Mouse (Mus musculus) embryonic facial prominence, embryonic 13.5 days (tissue): ENCODE data around the gene Moap1. TPM values are rescaled to one million over a fixed set of nuclear protein-coding genes. Genes with fewer than 3 reads are reported as not detected.
A peak's percentile ranks its signal among the peaks of the same experiment; 100 is the strongest.

Source experiments
- ATAC-seq: fragments of 200-750 bp; cut with Nextera tagmentation; 2 replicates; pipeline ENCODE4 v1.8.0; 2017; ENCODE audit warnings: low read depth; ENCODE audit not compliant: insufficient number of reproducible peaks, insufficient read depth, low FRiP score, low TSS enrichment
- H3K27ac ChIP-seq: fragments of 300-500 bp; sonication (generic); 2 replicates; pipeline ENCODE4 v1.5.1; 2015; ENCODE audit warnings: moderate library complexity, mild to moderate bottlenecking, inconsistent platforms
- H3K27me3 ChIP-seq: fragments of 300-500 bp; sonication (generic); 2 replicates; pipeline ENCODE4 v1.6.1; 2015; ENCODE audit warnings: mild to moderate bottlenecking, inconsistent platforms
- H3K36me3 ChIP-seq: fragments of 300-500 bp; sonication (generic); 2 replicates; pipeline ENCODE4 v1.6.1; 2015; ENCODE audit warnings: mild to moderate bottlenecking, inconsistent platforms
- H3K4me1 ChIP-seq: fragments of 300-500 bp; sonication (generic); 2 replicates; pipeline ENCODE4 v1.6.1; 2015; ENCODE audit warnings: inconsistent platforms
- H3K4me2 ChIP-seq: fragments of 300-500 bp; sonication (generic); 2 replicates; pipeline ENCODE4 v1.6.1; 2015; ENCODE audit warnings: moderate library complexity, mild to moderate bottlenecking, inconsistent platforms
- H3K4me3 ChIP-seq: fragments of 300-500 bp; sonication (generic); 2 replicates; pipeline ENCODE4 v1.5.1; 2015; ENCODE audit warnings: mild to moderate bottlenecking, inconsistent platforms
- H3K9ac ChIP-seq: fragments of 300-500 bp; sonication (generic); 2 replicates; pipeline ENCODE4 v1.6.1; 2015; ENCODE audit warnings: mild to moderate bottlenecking, inconsistent platforms
- H3K9me3 ChIP-seq: fragments of 300-500 bp; sonication (generic); 2 replicates; pipeline ENCODE4 v1.6.1; 2016; ENCODE audit warnings: inconsistent platforms
- WGBS: fragments of 180-500 bp; shearing (Covaris S2); methylation state at CpG from one replicate; pipeline ENCODE4 v1.1.7; 2015; ENCODE audit warnings: mixed read lengths; 5-methylcytosine and 5-hydroxymethylcytosine counted together
- polyA plus RNA-seq: library from polyadenylated mRNA; unstranded; fragments of >200 nt; fragmentation: Nextera tagmentation; extraction: Ambion mirVana; gene quantifications from 2 replicates; pipeline ENCODE4 v1.2.1, GENCODE M21; 2015

The Moap1 gene
- polyA plus RNA-seq, 1 experiment from 2014 or later: 25.5 TPM

DNA sequence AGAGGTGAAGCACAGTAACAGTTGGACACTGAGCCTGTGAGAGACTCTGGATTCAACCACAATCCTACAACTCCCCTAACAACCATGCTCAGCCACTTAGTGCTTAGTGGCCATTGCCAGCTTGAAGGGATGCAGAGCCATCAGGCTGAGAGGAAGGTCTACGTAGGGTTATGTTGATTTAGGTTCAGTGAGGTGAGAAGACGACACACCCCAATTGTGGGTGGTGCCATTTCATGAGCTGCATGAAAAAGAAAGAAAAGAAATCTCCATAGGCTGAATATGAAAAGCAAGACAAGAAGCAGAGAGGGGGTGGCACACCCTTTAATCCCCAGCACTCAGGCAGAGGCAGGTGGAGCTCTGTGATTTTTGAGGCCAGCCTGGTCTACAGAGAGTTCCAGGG lies 29.3 kb downstream of the Moap1 start:
- H3K36me3 ChIP-seq: no peaks in the 10 kb centered on the region
- ATAC-seq: no peak
- peaks cover 2% of the 10 kb centered on the region; the same call in 1 of the 2 replicates for H3K4me1 ChIP-seq
- no peaks in the 10 kb centered on the region for H3K27me3 ChIP-seq
- no peaks in the 10 kb centered on the region for H3K9me3 ChIP-seq
- no peak overlapping the region for H3K9ac ChIP-seq
- H3K27ac ChIP-seq: no peak overlapping the region
- no peak overlapping the region for H3K4me3 ChIP-seq
- H3K4me2 ChIP-seq: no peak overlapping the region
- WGBS: 84% methylated on average over 2 of the region's 2 CpGs

DNA sequence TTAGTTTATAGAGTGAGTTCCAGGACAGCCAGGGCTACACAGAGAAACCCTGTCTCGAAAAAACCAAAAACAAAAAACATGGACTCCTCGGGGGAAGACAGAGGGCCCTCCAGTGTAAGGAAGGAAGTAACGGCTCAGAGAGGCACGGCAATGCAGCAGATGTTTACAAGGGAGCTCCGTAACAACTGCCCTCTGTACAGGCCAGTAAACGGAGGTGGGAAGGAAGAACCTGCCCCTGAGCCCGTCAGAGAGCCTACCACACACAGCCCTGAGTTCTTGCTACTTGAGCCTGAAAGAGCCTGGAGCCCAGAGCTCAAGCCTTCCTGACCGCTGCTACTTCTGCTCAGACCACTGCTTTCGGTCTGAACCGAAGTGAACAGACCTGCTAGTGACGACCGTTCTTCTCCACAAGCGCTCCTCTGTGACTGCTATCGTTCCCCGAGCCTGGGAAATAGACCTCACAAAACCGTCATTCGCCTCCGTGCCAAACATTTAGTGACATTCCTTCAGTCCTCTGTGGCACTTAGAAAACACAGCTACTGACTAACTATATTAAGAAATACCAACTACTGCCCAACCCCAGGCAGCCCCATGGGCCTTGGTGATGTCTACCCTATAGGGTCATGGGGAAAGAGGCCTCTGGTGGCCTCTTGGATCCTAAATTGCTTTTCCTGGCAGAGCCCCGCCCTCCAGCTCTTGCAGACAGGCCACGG lies 30.2 kb downstream of the Moap1 start:
- Histone ChIP-seq H3K4me1 (no peaks in the 10 kb centered on the region), H3K4me3 (no peak overlapping the region), H3K27me3 (no peaks in the 10 kb centered on the region), H3K9ac (no peak overlapping the region), H3K27ac (no peak overlapping the region), H3K9me3 (no peaks in the 10 kb centered on the region), H3K36me3 (no peaks in the 10 kb centered on the region), H3K4me2 (no peak overlapping the region)
- WGBS: 64% methylated on average over 20 of the region's 20 CpGs
- no peak for ATAC-seq

DNA sequence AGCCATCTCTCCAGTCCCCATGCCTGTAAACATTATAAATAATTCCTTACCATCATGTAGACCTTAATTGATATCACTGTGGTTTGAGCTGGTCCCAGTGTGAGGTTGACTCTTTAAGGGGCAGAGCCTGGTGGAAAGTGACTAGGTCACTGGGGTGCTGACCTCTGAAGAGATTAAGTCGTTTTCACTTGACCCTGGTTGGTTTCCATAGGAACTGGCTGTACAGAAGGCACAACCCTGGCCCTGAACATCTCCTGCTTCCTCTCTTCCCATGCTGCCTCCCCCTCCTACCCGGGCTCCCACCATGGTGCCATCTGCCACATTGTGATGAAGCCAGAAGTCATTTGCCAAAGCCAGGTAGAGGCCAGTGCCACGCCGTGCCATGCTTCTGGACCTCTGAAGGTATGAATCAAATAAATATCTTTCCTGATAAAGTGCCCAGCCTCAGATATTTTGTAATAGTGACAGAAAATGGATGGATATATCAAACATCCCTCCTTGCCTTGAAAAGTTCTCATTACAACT lies 32.5 kb downstream of the Moap1 start:
- no peaks in the 10 kb centered on the region for H3K9me3 ChIP-seq
- H3K27me3 ChIP-seq: 0 out of 2 replicates have a peak, but pooled peaks cover 2% of the 10 kb centered on the region
- no peak overlapping the region for H3K4me3 ChIP-seq
- 56% methylated on average over 4 of the region's 4 CpGs for WGBS
- H3K27ac ChIP-seq: no peak overlapping the region
- H3K36me3 ChIP-seq: no peaks in the 10 kb centered on the region
- H3K4me2 ChIP-seq: no peak overlapping the region
- ATAC-seq: no peak
- H3K4me1 ChIP-seq: peaks cover 2% of the 10 kb centered on the region; the same call in 1 of the 2 replicates
- H3K9ac ChIP-seq: no peak overlapping the region

DNA sequence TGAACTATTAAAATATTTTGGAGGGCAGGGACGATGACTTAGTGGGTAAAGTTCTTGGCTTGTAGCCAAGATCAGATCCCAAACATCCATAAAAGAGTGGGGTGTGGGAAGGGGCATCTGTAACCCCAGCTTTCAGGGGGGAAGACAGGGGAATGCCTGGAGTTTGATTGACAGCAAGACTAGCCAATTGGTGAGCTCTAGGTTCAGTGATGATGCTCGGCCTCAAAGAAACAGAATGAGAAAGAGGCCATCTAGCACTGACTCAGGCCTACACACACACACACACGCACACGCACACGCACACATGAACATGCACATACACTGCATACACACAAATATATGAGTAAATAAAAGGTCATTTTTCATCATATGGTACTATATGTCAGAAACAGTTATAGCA lies 33.6 kb downstream of the Moap1 start:
- no peaks in the 10 kb centered on the region for H3K36me3 ChIP-seq
- no peak overlapping the region for H3K9ac ChIP-seq
- H3K27ac ChIP-seq: no peak overlapping the region
- H3K27me3 ChIP-seq: 0 out of 2 replicates have a peak, but pooled peaks cover 2% of the 10 kb centered on the region
- no peak overlapping the region for H3K4me3 ChIP-seq
- H3K9me3 ChIP-seq: no peaks in the 10 kb centered on the region
- whole genome bisulfite sequencing: 82% methylated on average over 5 of the region's 5 CpGs
- no peak for ATAC-seq
- H3K4me2 ChIP-seq: no peak overlapping the region
- H3K4me1 ChIP-seq: peaks cover 10% of the 10 kb centered on the region

DNA sequence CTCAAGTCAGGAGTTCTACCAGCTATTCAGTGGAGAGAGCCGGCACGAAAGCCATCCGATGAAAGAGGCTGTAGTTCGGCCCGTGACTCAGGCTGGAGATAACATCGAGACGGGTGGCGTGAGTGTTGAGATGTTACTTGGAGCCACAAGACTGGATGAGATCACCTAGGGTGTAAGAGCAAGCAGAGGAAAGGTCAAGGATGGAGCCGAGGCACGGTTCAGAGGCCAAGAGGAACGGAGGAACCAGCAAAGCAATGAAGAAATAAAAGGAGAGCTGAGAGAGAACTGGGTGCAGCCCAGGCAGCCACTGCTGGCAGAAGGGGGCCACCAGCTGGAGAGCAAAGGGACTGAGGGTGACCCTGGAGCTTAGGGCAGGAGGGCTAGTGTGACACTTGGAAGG lies 35.2 kb downstream of the Moap1 start:
- H3K4me2 ChIP-seq: no peak overlapping the region
- no peak for ATAC-seq
- 85% methylated on average over 11 of the region's 11 CpGs for WGBS

DNA sequence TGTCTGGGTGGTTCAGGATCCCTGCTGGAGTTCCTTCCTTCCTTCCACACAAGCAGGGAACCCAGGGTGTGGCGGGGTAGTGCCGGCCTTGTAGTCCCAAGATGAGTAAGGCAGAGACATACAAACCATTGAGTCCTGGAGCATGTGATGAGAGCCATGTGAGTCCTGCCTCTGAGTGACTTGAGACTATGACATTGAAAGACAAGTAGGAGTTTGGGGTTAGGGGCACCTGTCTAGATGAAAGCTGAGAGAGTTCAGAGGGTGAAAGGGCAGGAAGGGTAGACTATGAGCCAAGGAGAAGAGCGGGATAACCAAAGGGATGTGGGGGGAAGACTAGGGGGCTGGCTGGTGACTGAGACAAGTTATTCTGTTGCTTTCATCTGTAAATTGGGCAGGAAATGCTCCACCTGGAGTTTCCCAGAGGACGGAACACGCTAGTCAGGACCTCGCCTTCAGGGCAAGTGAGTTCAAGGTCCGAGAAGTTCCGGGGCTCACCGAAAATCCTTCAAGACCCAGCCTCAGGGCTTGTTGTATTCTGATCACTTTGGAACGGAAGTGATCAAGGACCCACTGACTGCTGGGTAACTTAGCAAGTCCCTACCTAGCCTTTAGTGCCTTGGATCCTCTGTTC lies 36.5 kb downstream of the Moap1 start:
- ATAC-seq: no peak
- H3K9ac ChIP-seq: no peak overlapping the region
- no peaks in the 10 kb centered on the region for H3K9me3 ChIP-seq
- H3K36me3 ChIP-seq: no peaks in the 10 kb centered on the region
- H3K27ac ChIP-seq: no peak overlapping the region
- H3K4me1 ChIP-seq: peaks cover 32% of the 10 kb centered on the region
- 69% methylated on average over 10 of the region's 10 CpGs for WGBS
- H3K27me3 ChIP-seq: 0 out of 2 replicates have a peak, but pooled peaks cover 2% of the 10 kb centered on the region
- no peak overlapping the region for H3K4me3 ChIP-seq
- no peak overlapping the region for H3K4me2 ChIP-seq

More for the DNA sequence above, 35.2 kb downstream of the Moap1 start:
- H3K27ac ChIP-seq: no peak overlapping the region
- no peaks in the 10 kb centered on the region for H3K36me3 ChIP-seq
- H3K4me1 ChIP-seq: peaks cover 19% of the 10 kb centered on the region
- no peak overlapping the region for H3K4me3 ChIP-seq
- H3K9ac ChIP-seq: no peak overlapping the region
- H3K27me3 ChIP-seq: 0 out of 2 replicates have a peak, but pooled peaks cover 2% of the 10 kb centered on the region
- no peaks in the 10 kb centered on the region for H3K9me3 ChIP-seq

DNA sequence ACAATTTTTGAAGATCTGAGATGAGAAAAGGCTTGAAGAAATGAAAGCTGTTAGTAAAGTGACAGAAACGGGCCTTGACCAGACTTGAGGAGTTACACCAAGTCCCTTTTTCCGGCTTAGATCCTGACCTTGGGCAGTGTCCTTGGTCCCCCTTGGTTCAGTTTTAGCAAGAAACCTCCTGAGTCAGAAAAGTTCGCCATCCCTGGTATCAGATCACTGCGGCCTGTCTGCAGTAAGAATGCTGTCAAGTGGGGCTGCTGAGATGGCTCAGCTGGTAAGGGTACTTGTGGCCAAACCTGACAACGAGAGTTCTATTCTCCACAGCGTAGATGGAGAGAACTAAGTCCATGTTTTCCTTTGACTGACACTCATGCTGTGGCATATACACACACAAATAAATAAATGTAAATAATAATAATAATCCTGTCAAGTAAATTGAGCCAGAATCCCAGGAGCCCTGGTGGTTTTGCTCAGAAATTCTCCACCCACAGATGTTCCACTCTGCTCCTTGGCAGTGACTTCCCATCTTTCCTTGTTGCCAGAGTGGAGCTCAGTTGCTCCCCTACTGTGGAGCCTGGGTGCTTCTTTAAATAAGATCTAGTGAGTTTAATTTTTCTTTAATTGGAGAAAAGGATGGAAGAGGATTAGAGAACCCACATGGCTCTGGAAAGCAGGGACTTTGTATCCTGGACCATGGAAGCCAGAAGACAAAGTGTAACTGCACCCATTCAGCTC lies 37.4 kb downstream of the Moap1 start:
- Histone ChIP-seq H3K27ac (no peak overlapping the region), H3K4me2 (peak overlapping the region; percentile 72)
- WGBS: 69% methylated on average over 6 of the region's 6 CpGs

DNA sequence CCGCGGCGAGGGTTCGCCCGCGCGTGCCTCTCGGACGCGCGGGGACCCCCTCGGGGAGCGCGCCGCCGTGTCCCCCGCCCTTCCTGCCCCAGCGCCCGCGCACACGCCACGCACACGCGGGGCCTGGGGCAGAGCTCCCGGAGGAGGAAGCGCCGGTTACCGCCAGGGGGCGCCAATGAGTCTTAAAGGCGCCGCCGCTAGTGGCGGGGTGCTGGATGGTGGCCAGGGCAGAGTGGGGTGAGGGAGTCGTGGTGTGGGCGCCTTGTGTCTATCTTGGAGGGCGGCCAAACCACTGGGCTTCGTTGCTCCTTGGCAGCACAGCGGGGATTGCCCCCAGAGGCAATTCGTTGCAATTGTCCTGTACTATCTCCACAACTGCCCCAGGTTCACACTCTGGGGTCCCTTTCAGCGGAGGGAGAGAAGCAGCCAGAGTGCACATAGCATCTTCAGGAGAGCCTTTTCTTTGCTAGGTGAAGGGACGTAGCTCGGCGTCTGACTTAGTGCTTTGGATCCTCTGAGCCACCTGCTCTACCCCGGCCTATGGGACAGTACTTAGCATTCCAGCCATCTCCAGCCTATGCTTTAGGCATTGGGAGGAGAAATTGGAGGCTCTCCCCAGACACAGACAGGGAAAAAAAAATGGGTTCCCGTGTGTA lies 38.1 kb downstream of the Moap1 start:
- no peaks in the 10 kb centered on the region for H3K36me3 ChIP-seq
- peak overlapping the region; percentile 82 for H3K9ac ChIP-seq
- H3K4me3 ChIP-seq: peak overlapping the region; percentile 74
- H3K4me1 ChIP-seq: peaks cover 36% of the 10 kb centered on the region
- H3K4me2 ChIP-seq: peak overlapping the region; percentile 72
- H3K27me3 ChIP-seq: 0 out of 2 replicates have a peak, but pooled peaks cover 2% of the 10 kb centered on the region
- peak overlapping the region; percentile 85 for H3K27ac ChIP-seq
- WGBS: 2% methylated on average over 44 of the region's 45 CpGs
- ATAC-seq: peak; percentile 66
- H3K9me3 ChIP-seq: no peaks in the 10 kb centered on the region

More for the DNA sequence above, 37.4 kb downstream of the Moap1 start:
- Histone ChIP-seq H3K4me1 (peaks cover 33% of the 10 kb centered on the region), H3K36me3 (no peaks in the 10 kb centered on the region), H3K4me3 (no peak overlapping the region; the same call in 1 of the 2 replicates), H3K27me3 (0 out of 2 replicates have a peak, but pooled peaks cover 2% of the 10 kb centered on the region), H3K9me3 (no peaks in the 10 kb centered on the region), H3K9ac (peak overlapping the region; percentile 82; the same call in 1 of the 2 replicates)
- ATAC-seq: no peak

DNA sequence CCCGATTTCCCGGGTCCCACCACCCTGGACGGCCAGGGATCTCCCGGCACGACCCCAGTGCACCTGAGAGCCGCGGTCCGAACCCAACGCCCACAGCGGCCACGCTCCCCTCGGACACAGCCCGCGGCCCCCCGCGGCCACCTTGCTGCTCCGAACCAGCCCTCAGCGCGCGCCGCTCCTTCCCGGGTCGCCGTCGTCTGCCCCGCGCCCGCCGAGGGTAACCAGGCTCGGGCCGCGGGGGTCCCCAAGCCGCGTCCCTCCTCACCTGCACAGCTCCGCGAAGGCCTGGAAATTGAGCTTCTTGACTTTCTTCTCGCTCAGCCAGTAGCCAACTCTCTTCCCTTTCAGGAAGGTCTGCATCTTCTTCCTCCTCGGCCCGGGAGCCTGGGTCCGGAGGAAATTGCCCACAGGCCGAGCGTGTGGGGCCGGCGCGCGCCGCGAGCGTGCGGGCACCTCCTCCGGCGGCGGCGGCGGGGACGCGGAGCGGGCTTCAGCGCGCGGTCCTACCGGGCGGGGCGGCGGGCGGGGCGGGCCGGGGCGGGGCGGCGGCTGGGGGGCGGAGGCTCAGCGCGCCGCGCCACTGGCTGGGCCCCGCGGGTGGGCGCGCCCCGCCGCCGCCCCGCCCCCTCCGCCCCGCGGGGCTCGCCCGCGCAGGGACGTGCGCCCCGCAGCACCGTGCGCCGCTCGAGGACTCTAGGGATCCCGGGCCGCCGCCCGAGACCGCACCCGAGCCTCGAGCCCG lies 38.8 kb downstream of the Moap1 start, which contains the start of gene Itpk1:
Gene Itpk1 (minus strand): TSS at position 474 of the 742 bp plus-strand sequence.
- peak; percentile 84 for ATAC-seq
- under 1% methylated on average over 91 of the region's 105 CpGs for WGBS
- peaks cover 42% of the 10 kb centered on the region for H3K4me1 ChIP-seq

DNA sequence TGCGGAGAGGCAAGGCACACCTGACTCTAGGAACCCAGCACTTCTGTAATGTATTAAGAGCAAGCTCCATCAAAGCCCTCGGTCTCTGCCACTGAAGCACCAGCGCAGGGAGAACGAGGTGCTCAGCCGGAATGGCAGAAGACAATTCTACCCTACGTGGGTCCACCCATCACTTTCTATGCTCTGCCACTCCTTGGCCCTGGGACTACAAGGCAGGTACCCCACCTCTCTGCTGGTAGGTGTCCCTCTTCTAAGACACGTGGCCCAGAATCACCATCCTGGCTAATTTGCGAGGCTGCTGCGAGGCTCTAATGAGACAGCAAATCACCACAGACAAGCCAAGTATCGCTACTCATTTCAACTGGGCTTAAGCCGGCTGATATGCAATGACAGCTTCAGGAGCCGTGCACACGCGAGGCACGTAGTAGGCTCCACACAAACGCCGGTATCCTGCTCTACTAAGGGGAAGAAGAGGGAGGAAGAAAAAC lies 39.5 kb downstream of the Moap1 start:
- no peaks in the 10 kb centered on the region for H3K36me3 ChIP-seq
- ATAC-seq: no peak
- peak overlapping the region; percentile 74 for H3K4me3 ChIP-seq
- H3K27ac ChIP-seq: no peak overlapping the region
- H3K27me3 ChIP-seq: 0 out of 2 replicates have a peak, but pooled peaks cover 2% of the 10 kb centered on the region
- peak overlapping the region; percentile 79 for H3K9ac ChIP-seq
- H3K4me1 ChIP-seq: peaks cover 48% of the 10 kb centered on the region
- no peaks in the 10 kb centered on the region for H3K9me3 ChIP-seq
- peak overlapping the region; percentile 72 for H3K4me2 ChIP-seq
- 5% methylated on average over 17 of the region's 17 CpGs for WGBS

More for the DNA sequence above, 38.8 kb downstream of the Moap1 start, which contains the start of gene Itpk1:
- Histone ChIP-seq H3K36me3 (no peaks in the 10 kb centered on the region), H3K4me2 (peak within 1 kb of the TSS; percentile 72), H3K4me3 (peak within 1 kb of the TSS; percentile 74), H3K9me3 (no peaks in the 10 kb centered on the region), H3K9ac (peak within 1 kb of the TSS; percentile 82), H3K27me3 (0 out of 2 replicates have a peak, but pooled peaks cover 2% of the 10 kb centered on the region), H3K27ac (peak within 1 kb of the TSS; percentile 85)
